Mouse (Mus musculus) lung, embryonic 14.5 days (tissue): ENCODE measurements around the gene Cnih2. TPM values are rescaled to one million over a fixed set of nuclear protein-coding genes. Genes with fewer than 3 reads are reported as not detected.

ENCODE experiments used
- ATAC-seq: fragments of 200-750 bp; cut with Nextera tagmentation; 2 replicates; pipeline ENCODE4 v1.8.0; 2017; ENCODE audit warnings: mild to moderate bottlenecking, moderate TSS enrichment, moderate library complexity; ENCODE audit not compliant: insufficient read depth
- DNase-seq: peaks from one replicate; pipeline ENCODE4 v3.0.0-alpha.2; 2015
- H3K27ac ChIP-seq: fragments of 300-500 bp; sonication (generic); 2 replicates; pipeline ENCODE4 v1.5.1; 2014; ENCODE audit warnings: low read depth, mild to moderate bottlenecking, moderate library complexity
- H3K27me3 ChIP-seq: fragments of 300-500 bp; sonication (generic); 2 replicates; pipeline ENCODE4 v1.6.1; 2014; ENCODE audit warnings: low read length, control low read depth; ENCODE audit not compliant: insufficient read depth
- H3K36me3 ChIP-seq: fragments of 300-500 bp; sonication (generic); 2 replicates; pipeline ENCODE4 v1.6.1; 2014; ENCODE audit warnings: control low read depth; ENCODE audit not compliant: insufficient read depth
- H3K4me1 ChIP-seq: fragments of 300-500 bp; sonication (generic); 2 replicates; pipeline ENCODE4 v1.6.1; 2014; ENCODE audit warnings: antibody characterized with exemption, control low read depth; ENCODE audit not compliant: insufficient read depth
- H3K4me2 ChIP-seq: fragments of 300-500 bp; sonication (generic); 2 replicates; pipeline ENCODE4 v1.6.1; 2014; ENCODE audit warnings: mild to moderate bottlenecking
- H3K4me3 ChIP-seq: fragments of 300-500 bp; sonication (generic); 2 replicates; pipeline ENCODE4 v1.5.1; 2014; ENCODE audit warnings: low read depth, low read length
- H3K9ac ChIP-seq: fragments of 300-500 bp; sonication (generic); 2 replicates; pipeline ENCODE4 v1.6.1; 2014
- H3K9me3 ChIP-seq: fragments of 300-500 bp; sonication (generic); 2 replicates; pipeline ENCODE4 v1.6.1; 2016; ENCODE audit warnings: low read depth, low read length, control low read depth
- CTCF ChIP-seq: IDR thresholded peaks from 2 replicates; pipeline ENCODE4 v1.5.1; 2016; ENCODE audit warnings: antibody characterized with exemption, low read depth
- WGBS: fragments of 180-500 bp; shearing (Covaris S2); extraction: QIAGEN DNeasy Blood & Tissue Kit; methylation state at CpG from one replicate; pipeline ENCODE4 v1.1.7; 2014; 5-methylcytosine and 5-hydroxymethylcytosine counted together
- polyA plus RNA-seq: library from polyadenylated mRNA; unstranded; fragments of >200 nt; fragmentation: Nextera tagmentation; extraction: Ambion mirVana; gene quantifications from 2 replicates; pipeline ENCODE4 v1.2.1, GENCODE M21; 2014

The Cnih2 gene
- polyA plus RNA-seq, 1 experiment from 2014 or later, result 14.8 TPM

- H3K36me3 ChIP-seq, result peaks cover 44% of the 10 kb centered on the region
- TF ChIP-seq CTCF, result no peak
- no peaks in the 10 kb centered on the region for H3K27me3 ChIP-seq
- no peak overlapping the region for H3K27ac ChIP-seq
- no peak overlapping the region for H3K9ac ChIP-seq
- H3K4me2 ChIP-seq, result no peak overlapping the region
- H3K9me3 ChIP-seq, result no peaks in the 10 kb centered on the region
- H3K4me1 ChIP-seq, result peaks cover 6% of the 10 kb centered on the region; the same call in 1 of the 2 replicates
- ATAC-seq (no peak), DNase-seq (no peak)
- no peak overlapping the region for H3K4me3 ChIP-seq
- WGBS, result 86% methylated on average over 4 of the region's 4 CpGs
Observed at GRCm38 (mm10) chr19:5045531-5045930, 52.8 kb downstream of the Cnih2 start.

Other genes with a start within 250 kb of the Cnih2 start
- gene Ctsf, start 243.4 kb downstream of the Cnih2 start, polyA plus RNA-seq, result 13.8 and 17.3 TPM in 2 replicates
- 1.5 and 1.6 TPM in 2 replicates for gene Actn3, start 220.6 kb downstream of the Cnih2 start, polyA plus RNA-seq
- gene Zdhhc24, start 219.9 kb downstream of the Cnih2 start, polyA plus RNA-seq, result 6.2 and 7.9 TPM in 2 replicates
- 7.6 and 8.0 TPM in 2 replicates for gene Bbs1, start 191.9 kb downstream of the Cnih2 start, polyA plus RNA-seq
- 84.0 and 88.6 TPM in 2 replicates for gene Dpp3, start 170.2 kb downstream of the Cnih2 start, polyA plus RNA-seq
- gene Peli3, start 155.4 kb downstream of the Cnih2 start, polyA plus RNA-seq, result 1.6 TPM in 2 replicates
- 120 TPM in 2 replicates for gene Mrpl11, start 136.4 kb downstream of the Cnih2 start, polyA plus RNA-seq
- 0.05 TPM in 1 of 2 replicates, not detected in the other for gene Npas4, start 108.2 kb downstream of the Cnih2 start, polyA plus RNA-seq
- 3.1 and 3.4 TPM in 2 replicates for gene Slc29a2, start 74.7 kb downstream of the Cnih2 start, polyA plus RNA-seq
- gene B4gat1, start 59.7 kb downstream of the Cnih2 start, polyA plus RNA-seq, result 45.8 and 47.9 TPM in 2 replicates
- 1.3 and 1.8 TPM in 2 replicates for gene AC124502.3, start 59.6 kb downstream of the Cnih2 start, polyA plus RNA-seq
- gene Brms1, start 57.2 kb downstream of the Cnih2 start, polyA plus RNA-seq, result 43.4 and 48.0 TPM in 2 replicates
- gene Rin1, start 48.0 kb downstream of the Cnih2 start, polyA plus RNA-seq, result 4.0 and 5.9 TPM in 2 replicates
- gene Cd248, start 30.4 kb downstream of the Cnih2 start, polyA plus RNA-seq, result 105 and 110 TPM in 2 replicates
- gene Tmem151a, start 13.0 kb downstream of the Cnih2 start, polyA plus RNA-seq, result 3.1 and 4.4 TPM in 2 replicates
- 99.2 and 105 TPM in 2 replicates for gene Yif1a, start 10.0 kb downstream of the Cnih2 start, polyA plus RNA-seq
- gene Rab1b, start 8.6 kb upstream of the Cnih2 start, polyA plus RNA-seq, result 278 and 289 TPM in 2 replicates
- gene Klc2, start 20.0 kb upstream of the Cnih2 start, polyA plus RNA-seq, result 20.4 and 24.8 TPM in 2 replicates
- gene Pacs1, start 174.6 kb upstream of the Cnih2 start, polyA plus RNA-seq, result 27.8 and 31.8 TPM in 2 replicates
- 334 and 368 TPM in 2 replicates for gene Sf3b2, start 196.9 kb upstream of the Cnih2 start, polyA plus RNA-seq
- 2.2 and 2.9 TPM in 2 replicates for gene Gal3st3, start 199.8 kb upstream of the Cnih2 start, polyA plus RNA-seq
- not detected in 2 replicates for gene Catsper1, start 237.2 kb upstream of the Cnih2 start, polyA plus RNA-seq